Mouse (Mus musculus): ENCODE data around the gene Rrp15.
A peak's percentile ranks its signal among the peaks of the same experiment; 100 is the strongest.

Rrp15 gene

DNA sequence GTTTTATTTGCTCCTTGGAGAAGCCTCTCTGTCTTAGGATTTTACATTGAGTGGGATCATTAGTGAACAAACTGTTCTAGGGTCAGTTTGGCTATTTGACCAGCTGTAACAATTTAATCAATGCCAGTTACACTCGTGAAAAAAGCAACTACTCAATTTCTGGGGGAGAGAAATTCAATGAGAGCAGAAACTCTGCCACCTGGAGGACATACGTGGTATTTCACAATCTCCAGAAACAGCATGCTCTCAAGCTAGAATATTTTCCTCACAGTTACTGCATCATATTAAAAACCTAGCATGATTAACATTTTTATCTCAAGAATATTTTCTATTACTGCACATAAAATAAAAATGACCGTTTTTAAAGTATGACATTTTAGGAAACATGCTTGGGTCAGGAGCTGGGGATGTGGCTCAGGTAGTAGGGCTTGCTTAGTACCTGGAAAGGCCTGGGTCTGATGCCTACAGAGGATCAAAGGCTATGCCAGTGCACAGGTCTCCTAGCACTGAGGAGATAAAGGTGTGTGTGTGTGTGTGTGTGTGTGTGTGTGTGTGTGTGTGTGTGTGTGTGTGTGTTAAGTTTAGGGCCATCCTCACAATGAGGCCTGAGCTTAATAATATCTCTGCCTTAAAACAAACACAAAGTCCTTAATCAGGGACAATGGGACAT lies 36.2 kb downstream of the Rrp15 start:
- peak; percentile 19 for DNase-seq

DNA sequence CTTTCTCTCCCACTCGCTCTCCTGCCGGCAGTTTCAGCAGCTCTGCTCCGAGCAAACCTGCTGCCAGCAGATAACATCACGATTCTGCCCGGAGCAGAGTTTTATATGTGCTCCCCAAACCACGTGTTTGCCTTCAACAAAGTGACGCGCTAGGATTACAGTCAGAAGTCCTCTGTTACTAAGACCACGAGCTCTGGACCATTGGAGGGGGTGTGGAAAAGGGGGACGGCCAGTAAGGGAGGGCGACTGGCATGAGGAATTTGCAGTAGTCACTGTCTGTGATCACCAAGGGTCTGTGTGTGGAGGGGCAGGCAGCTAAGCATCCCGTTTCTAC lies 43.3 kb downstream of the Rrp15 start, which contains the start of gene Tgfb2:
Gene Tgfb2 (minus strand): TSS at position 75 of the 334 bp plus-strand sequence.
- DNase-seq, result no peak

DNA sequence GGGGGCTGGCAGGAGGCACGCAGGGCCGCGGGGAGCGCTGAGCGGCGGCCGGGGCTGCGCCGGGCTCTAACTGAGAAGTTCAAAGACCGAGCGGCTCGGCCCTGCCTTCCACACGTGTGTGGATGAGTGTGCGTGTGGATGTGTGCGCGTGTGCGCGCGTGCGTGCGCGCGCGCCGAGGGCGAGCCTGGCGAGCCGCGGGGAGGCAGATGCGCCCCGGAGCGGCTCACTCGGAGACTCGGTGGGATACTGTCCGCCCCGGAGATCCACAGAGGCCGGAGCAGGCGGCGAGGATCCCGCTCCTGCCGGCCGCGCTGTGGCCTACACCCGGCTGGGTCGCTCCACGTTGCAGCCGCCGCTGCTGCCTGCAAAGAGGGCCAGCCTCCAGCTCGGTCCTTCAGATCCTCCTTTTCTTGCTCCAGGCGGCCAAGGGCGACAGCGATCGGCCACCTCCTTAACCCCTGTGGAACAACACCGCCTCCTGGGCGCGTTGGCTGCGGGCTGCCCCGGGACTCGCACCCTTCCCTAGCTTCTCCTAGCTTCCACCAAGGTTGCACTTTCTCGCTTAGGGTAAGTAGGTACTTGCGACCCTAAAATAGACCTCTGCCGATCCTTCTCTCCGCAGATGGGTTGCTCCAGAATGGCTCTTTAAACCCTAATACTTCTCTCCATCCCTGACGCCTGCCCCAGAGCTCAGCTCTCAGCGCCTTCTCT lies 43.8 kb downstream of the Rrp15 start:
- DNase-seq, result peak; percentile 12

DNA sequence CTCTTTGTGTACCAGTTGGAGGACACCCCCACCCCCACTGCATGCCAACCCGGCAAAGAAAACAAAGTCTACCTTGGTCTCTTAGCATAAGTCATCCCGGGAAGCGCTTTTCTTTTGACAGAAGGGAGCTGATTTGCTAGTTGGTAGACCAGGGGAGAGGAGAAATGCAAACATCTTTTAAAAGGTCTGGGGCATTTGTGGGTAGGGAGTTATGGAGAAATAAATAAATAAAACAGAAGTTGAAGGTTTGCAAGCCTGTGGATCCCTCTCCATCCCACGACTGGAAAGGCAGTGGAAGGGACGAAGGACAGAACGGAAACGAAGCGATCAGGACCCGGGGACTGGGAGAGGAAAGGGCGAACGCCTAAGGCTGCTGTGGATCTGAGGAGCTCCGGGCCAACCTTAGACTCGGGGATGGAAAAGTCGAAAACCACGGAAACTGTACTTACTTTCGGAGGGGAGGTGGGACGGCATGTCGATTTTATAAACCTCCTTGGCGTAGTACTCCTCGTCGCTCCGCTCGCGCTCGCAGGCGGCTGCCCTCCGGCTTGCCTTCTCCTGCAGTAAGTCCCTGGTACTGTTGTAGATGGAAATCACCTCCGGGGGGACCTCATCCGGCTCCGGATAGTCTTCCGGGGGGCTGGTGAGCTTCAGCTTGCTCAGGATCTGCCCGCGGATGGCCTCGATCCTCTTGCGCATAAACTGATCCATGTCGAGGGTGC lies 45.0 kb downstream of the Rrp15 start:
- no peak for DNase-seq

DNA sequence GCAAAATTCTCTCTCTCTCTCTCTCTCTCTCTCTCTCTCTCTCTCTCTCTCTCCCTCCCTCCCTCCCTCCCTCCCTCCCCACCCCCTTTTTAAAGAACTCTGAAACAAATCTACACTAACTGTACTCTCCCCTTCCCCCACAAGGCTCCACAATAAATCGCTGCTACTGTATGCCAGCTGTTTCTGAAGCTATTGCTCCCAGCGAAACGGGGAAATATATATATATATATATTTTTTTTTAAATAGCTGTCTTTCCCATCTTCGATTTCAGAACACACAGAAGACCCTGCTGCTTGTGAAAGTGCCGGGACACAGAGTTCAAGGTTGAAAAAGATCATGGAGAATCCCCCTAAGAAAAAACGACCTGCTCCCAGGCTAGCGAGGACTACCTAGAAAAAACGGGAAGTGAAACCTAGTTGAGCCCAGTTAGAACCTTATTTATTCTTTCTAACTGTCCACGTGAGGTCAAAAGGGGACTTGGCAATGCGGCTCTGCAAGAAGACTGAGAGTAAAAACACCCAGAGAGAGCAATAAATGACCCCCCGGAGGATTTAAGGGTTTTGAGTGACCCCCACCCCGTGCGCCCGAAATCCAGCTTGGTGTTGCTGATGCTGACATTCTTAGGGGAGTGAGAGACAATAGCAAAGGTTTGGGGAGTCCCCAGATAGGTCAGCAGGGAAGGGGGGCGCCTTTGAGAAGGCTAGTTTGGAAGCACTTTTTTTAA lies 45.7 kb downstream of the Rrp15 start:
- no peak for DNase-seq

DNA sequence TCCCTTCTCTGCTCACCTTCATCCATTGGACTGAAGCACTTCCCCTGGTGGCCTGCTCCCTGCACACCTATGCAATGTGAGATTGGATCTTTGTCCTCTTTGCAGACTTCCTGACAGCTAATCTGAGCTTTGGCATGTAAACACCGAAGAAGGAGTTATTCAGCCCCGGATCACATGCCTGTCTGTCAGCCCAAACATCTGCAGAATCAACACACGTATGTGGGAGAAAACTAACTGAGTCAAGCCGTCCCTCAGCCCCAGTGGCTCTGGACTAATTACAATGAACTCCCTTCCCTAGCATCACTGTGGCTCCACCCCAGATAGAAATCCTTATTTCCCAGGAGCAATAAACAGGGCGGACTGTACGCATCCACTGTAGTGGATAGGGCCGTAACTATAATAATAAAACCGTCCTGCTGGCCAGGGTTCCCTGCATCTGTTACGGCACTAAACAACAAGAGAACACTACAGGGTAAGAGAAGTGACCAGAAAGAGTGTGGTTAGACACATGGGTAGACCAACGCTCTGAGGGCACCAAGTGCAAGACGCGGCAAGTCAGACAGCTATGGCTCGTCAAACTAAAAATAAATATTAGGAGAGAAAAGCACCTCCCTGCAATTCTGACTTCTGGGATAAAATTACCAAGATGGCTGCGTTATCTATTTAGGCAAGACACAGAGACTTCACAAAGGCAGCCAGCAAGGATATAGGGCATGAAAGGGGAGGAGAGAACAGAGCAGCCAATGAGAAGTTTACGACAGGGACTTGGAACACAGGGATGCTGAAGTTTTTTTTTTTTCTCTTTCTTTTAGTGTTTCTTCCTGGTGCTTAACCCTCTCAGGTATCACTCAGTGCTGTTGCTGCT lies 46.5 kb downstream of the Rrp15 start:
- DNase-seq, result no peak

DNA sequence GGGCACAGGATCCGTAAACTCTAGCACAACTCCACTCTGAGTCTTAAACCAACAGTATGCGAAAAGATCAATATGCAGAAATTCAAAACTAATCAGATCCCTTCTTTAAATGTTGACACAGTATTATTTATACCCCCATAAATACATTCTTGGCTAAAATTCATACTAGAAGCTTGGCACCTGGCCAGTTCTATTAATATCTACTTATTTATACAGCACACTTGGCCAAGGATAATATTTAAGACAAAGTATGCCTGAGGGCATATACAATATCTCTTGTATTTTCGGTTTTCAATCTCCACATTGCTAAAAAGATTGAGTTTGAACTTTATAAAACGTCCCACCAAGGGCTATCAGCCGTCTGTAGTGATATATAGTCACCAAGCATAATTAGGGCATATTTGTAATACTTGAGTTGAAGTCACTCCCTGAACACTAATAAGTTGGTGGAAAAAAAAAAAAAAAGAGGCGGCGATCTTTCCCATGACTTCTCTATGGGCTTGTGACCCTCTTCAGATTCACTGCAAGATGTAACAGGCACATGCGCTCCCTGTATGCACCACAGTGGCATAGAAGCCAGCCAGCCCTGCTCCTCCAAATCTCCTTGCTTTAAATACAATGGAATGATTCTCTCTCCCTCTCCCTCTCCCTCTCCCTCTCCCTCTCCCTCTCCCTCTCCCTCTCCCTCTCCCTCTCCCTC lies 47.8 kb downstream of the Rrp15 start:
- no peak for DNase-seq

DNA sequence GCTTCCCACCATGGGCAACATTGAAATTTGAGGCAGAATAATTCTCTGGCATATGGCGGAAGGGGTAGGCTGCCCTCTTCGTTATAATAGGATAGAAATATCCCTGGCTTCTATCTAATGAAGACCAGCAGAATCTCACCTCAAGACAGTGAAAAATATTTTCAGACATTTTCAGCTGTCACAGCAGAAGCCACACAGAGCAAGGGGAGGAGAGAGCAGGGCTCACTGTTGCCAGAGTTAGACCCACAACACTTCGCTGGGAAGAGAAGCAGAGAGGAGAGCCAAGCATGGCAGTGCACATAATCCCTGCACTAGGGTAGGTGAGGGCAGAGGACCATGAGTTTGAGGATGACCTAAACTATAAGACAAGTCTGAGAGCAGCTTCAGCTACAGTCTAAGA lies 48.7 kb downstream of the Rrp15 start:
- DNase-seq, result no peak

DNA sequence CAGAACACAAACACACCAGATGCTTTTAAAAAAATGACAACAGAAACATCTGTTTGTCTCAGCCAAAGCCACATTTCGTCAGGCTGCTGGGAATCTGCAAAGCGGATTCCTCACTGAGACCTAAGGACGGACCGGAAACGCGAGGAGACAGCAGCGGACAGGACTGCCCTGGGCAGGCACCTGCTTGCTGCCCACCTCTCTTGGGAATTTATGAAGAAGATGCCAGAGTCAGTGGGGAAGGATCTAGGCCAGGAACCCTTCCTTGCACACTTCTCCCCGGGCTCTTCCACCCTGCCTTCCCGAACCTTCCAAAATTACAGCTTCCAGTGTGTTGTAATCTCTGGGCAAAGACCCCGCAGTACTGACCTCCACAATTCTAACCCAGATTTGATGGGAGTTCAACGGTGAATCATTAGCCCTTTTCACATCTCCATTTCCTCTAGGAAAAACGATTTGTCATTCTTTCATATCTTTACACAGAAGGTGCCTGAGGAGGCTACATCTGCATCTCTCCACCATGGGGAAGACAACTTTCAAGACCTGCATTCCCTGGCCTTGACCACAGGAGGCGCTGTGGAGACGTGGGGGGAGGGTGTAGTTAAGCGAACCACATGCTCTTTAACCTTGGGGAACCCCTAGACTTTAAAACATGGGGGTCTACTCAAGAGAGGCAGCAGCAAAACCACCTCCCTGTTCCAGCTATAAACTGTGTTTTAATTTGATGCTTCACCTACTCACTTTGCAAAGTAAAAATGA lies 50.4 kb downstream of the Rrp15 start:
- no peak for DNase-seq

DNA sequence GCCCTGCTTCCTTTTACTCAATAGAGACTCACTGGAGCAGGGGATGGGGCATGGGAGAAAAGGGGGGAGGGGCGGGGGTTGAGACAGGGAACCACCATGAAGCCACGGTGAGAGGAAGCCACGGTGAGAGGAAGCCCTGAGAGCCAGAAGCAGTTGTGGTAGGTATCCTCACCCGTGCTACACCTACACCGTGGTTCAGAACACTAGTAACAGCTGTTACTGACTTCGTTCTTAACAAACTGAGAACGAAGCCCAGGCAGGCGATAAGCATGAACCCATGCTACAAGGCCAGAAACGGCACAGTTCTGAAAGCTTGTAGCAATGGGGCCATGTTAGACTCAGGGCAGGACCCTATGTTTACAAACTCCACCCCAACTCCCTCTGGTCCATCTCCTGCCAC lies 52.9 kb downstream of the Rrp15 start:
- DNase-seq, result no peak

DNA sequence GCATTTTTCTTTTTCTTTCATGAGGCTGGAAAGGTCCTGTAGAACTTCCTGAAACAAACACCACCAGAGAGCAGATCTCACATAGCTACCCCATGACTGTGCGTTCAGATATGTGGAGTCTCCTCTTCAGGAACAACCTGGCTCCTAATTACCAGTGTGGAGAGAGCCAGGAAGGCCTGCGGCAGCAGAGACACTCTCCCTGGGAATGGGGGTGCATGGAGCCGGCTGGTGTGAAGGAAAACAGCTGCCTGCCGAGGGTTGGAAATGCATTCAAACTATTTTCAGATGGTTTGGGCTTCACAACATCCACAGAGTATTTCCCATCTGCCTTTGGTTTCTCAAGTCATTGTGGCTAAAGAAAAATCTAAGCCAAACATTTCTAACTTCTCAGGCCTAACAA lies 53.8 kb downstream of the Rrp15 start:
- DNase-seq, result no peak

DNA sequence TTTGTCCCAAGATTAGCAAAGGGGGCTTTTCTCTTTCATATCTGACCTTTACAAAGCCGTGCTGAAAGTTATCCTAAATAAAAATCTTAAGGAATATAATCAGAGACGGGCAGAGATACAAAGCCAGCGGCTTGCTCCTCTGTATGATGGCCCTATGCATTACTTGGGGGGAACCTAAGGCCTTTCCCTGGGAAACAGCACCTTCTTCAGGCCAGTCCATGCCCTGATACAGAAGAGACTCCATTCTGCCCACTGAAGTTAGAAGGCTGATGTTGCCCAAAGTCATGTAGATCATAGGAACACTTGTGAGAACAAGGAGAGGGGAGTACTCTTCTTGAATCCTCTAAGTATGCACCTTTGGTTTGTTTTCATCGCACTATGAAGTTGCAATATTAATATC lies 56.8 kb downstream of the Rrp15 start:
- DNase-seq, result no peak

DNA sequence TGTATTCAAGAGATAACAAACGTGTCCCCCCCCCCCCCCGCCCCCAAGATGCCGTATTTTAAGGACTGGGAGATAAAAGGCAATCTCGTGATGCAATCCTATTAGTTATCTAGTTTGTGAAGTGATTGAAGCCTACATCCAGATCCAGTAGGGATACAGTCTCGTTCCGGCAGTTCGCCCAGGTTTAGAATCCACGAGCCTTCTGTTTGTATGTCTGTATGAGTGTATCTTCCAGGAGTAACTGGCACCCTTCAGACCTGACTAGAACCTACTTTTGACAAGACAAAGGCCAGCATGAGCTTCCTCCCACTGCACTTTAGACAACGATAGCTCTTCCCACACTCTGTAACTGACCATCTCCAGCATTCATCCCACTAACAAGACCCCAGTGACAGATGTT lies 57.5 kb downstream of the Rrp15 start:
- no peak for DNase-seq

DNA sequence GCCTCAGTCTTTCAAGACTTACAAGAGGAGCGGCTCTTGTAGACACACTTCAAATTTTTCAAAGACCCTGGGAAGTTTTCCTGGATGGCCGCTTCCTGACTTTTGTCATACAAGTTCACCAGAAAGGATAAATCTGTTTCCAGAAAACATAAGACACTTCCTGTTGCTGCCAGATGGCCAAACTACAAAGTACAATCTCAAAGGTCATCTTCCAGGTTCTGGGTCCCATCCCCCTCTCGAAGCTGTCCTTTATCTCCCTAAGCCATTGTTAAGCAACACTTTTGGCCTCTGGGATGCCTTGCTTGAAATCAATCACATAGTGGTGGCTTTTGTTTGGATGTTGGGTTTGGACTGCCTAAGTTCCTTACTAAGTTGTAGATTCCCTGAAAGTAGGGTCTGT lies 65.1 kb downstream of the Rrp15 start:
- DNase-seq, result no peak

DNA sequence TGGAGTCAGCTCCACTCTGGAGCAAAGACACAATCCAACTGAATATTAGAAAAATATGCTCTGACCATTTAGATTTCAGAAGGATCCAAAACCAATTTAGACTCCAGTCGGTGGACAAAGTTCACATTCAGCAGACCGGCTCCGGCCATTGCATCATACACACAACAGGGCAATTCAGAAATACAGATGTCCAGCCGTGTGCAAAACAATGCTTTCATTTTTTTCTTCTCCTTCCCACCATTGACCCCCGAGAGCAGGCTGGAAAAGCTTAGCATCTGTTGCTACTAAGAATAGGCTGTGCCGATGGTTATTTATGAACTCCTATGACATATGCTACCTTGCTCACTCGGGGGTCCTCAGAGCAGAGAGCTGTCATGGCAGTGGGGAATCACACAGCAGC lies 66.6 kb downstream of the Rrp15 start:
- DNase-seq, result no peak

DNA sequence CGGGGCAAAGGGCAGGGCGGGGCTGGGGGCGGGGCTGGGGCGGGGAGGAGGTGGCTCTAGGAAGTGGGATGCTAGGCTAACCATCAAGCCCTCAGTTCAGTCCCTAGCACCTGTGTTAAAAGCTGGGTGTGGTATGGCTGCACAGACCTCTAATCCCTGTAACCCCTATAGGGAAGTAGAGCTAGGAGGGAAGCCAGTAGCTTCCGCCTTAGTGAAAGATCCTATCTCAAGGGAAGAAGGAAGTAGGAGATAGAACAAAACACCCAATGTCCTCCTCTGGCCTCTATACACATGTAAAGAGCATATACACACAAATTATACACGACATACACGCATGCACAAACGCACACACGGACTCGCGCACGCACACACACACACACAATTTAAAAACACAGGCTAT lies 71.5 kb downstream of the Rrp15 start:
- no peak for DNase-seq

DNA sequence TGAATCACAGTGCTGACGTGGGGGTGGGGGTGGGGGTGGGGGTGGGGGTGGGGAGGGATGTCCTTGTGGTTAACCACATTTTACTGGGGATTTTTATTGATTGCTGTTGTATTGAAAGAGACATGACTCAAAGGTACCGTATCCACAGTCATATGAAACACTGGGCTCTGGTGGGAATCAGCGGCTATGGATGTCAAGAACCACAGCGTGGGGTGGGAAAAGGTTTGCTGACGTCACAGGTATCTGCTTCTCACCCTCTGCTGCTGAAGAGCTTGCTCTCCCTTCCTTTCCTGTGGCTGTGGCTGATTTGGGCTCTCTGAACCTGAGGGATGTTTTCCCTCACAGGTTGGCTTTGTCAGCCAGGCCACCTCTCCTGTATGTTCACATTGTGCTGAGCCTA lies 73.0 kb downstream of the Rrp15 start:
- no peak for DNase-seq

DNA sequence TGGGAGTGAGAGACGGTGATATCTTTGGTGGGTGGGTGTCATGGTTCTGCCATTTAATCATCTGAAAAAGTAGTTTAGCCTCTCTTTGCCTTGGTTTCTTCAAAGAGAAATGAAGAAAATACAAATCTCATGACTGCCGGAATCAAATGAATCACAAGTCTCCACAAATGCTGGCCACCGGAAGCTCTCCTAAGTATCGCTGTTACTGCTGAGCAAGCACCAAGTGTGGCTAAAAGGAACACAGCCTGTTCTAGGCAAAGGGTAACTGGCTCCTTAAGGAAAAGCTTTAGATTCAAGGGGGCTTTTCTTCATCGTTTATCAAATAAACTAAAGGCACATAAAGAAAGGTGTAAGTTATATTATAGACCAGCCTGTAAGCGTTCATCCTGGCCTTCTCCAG lies 73.9 kb downstream of the Rrp15 start:
- no peak for DNase-seq

DNA sequence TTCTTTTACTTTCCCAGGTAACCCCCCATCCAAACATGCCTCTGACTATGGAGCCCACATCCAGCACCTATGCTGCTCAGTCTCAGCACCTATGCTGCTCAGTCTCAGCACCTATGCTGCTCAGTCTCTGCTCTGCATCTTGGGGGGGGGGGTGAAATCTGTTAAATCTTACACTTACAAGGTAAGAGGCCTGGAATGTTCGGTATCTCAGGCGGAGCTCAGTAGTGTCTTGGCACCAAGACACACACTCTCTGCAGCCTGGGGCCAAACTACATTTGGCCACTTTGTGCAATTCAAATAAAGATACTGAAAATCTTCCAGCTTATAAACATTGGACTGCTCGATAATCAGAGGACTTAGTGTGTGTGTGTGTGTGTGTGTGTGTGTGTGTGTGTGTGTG lies 74.5 kb downstream of the Rrp15 start:
- DNase-seq, result no peak

DNA sequence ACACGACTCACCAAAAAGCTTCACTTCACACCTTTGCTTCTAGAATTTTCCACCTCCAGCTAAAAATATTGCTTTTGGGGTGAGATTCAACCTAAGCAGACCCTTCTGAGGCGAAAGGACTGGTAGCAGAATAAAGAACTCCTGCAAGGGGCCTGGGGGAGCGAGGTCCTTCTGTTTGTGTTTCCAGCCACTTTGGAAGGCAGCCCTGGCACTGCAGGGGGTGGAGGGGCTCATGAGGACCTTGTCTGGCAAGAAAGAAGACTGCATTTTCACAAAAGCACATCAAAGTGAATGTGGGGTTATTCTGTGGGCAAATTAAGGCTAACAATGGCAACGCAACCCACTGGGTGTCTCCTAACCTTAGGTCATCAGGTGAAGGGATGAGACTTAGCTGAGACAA lies 76.0 kb downstream of the Rrp15 start:
- no peak for DNase-seq
